In genomic region chr6:145173781-145174191, GRCm38 (mm10) we compare ENCODE assay signal across 8 mouse cellular contexts. TPM values are rescaled to one million over a fixed set of nuclear protein-coding genes. Genes with fewer than 3 reads are reported as not detected.
A peak's percentile ranks its signal among the peaks of the same experiment; 100 is the strongest.
DNase-seq lines count a peak whose midpoint lies in the region; ATAC-seq and TF ChIP-seq lines count a peak whose summit lies in the region.

No protein-coding gene starts in this region.

- H3K4me1 ChIP-seq in forebrain, embryonic 14.5 days (ENCODE audit: control insufficient read depth, insufficient read depth, low read length), result peaks cover 10% of the 10 kb centered on the region
- H3K4me1 ChIP-seq in stomach, postnatal 0 days (replicated peaks; ENCODE audit: control insufficient read depth, insufficient read depth), result peaks cover 10% of the 10 kb centered on the region

- ATAC-seq in forebrain, embryonic 14.5 days, result peak; percentile 76
- ATAC-seq in stomach, postnatal 0 days (ENCODE audit: low FRiP score, low TSS enrichment), result peak; percentile 67

- peak; percentile 55 to 70 for DNase-seq in cerebellum, postnatal 14 days
- DNase-seq in cerebellum, adult 9-10 months, result no peak
- DNase-seq in forebrain, embryonic 14.5 days (ENCODE audit: low spot score), result peak; percentile 73
- peak; percentile 74 for DNase-seq in heart, postnatal 25 days (ENCODE audit: low spot score)
- DNase-seq in kidney, postnatal 4 days, result peak; percentile 92 to 94
- DNase-seq in mesoderm, embryonic 11.5 days (ENCODE audit: low read depth, low spot score), result peak; percentile 52
- peak; percentile 88 for DNase-seq in stomach, postnatal 0 days (ENCODE audit: low spot score)
- DNase-seq in right cerebral cortex, postnatal 25 days, result no peak

- no peaks in the 10 kb centered on the region for H3K36me3 ChIP-seq in forebrain, embryonic 14.5 days (ENCODE audit: control insufficient read depth, insufficient read depth, low read length)
- H3K36me3 ChIP-seq in stomach, postnatal 0 days (ENCODE audit: control insufficient read depth, insufficient read depth, low read length), result no peaks in the 10 kb centered on the region

- 4% methylated on average over 11 of the region's 11 CpGs for WGBS in forebrain, embryonic 14.5 days
- WGBS in stomach, postnatal 0 days, result 7% methylated on average over 11 of the region's 11 CpGs

- H3K27ac ChIP-seq in forebrain, embryonic 14.5 days (ENCODE audit: low read depth, low read length), result no peak overlapping the region
- H3K27ac ChIP-seq in stomach, postnatal 0 days (replicated peaks), result no peak overlapping the region

- intact Hi-C loops in heart, postnatal 25 days (cut with DNase I), result loop anchor here (5.0 kb wide), 1 partner anchor 46 kb away; no protein-coding TSS in a partner anchor

- TF ChIP-seq CTCF in stomach, postnatal 0 days (IDR thresholded peaks at IDR 0.05; ENCODE audit: low read depth), result no peak

- H3K9ac ChIP-seq in forebrain, embryonic 14.5 days (ENCODE audit: low read length), result no peak overlapping the region
- H3K9ac ChIP-seq in stomach, postnatal 0 days (ENCODE audit: low read length), result no peak overlapping the region

- no peak overlapping the region for H3K4me3 ChIP-seq in forebrain, embryonic 14.5 days (ENCODE audit: low read depth, low read length)
- H3K4me3 ChIP-seq in stomach, postnatal 0 days (ENCODE audit: low read depth, low read length), result no peak overlapping the region

- 0 out of 2 replicates have a peak overlapping the region, but pooled peaks have one; percentile 22 for H3K4me2 ChIP-seq in forebrain, embryonic 14.5 days (ENCODE audit: low read length)
- peak overlapping the region; percentile 31 for H3K4me2 ChIP-seq in stomach, postnatal 0 days (replicated peaks; ENCODE audit: low read depth)

- H3K9me3 ChIP-seq in forebrain, embryonic 14.5 days (replicated peaks; ENCODE audit: control insufficient read depth, low read length), result no peaks in the 10 kb centered on the region
- no peaks in the 10 kb centered on the region for H3K9me3 ChIP-seq in stomach, postnatal 0 days (ENCODE audit: control insufficient read depth, low read length)

- peaks cover 5% of the 10 kb centered on the region; the same call in 1 of the 2 replicates for H3K27me3 ChIP-seq in forebrain, embryonic 14.5 days (replicated peaks; ENCODE audit: control insufficient read depth, insufficient read depth, low read length)
- H3K27me3 ChIP-seq in stomach, postnatal 0 days (ENCODE audit: control insufficient read depth, insufficient read depth, low read length), result no peaks in the 10 kb centered on the region

- TF ChIP-seq EP300 in stomach, postnatal 0 days (optimal IDR thresholded peaks at IDR 0.05), result no peak

RNA-seq across cellular contexts. Expression of gene Casc1, which starts 37.0 kb away (rescaled TPM):
- polyA plus RNA-seq in forebrain, embryonic 14.5 days (2014; fragmentation: Nextera tagmentation; extraction: Ambion mirVana), result 1.0 and 1.1 TPM in 2 replicates
- total RNA-seq in heart, postnatal 25 days (2021), result 1 to 10 TPM in 1 of 2 experiments, under 1 TPM in 1; 0.91 to 1.0 TPM
- 0.16 and 0.28 TPM in 2 replicates for polyA plus RNA-seq in stomach, postnatal 0 days (2015; fragmentation: Nextera tagmentation; extraction: Ambion mirVana)

RNA-seq across cellular contexts. Expression of gene Etfrf1, which starts 37.1 kb away (rescaled TPM):
- 23.2 and 26.6 TPM in 2 replicates for polyA plus RNA-seq in forebrain, embryonic 14.5 days (2014; fragmentation: Nextera tagmentation; extraction: Ambion mirVana)
- total RNA-seq in heart, postnatal 25 days (2021), result 100 to 1,000 TPM; 100 to 112 TPM
- 35.1 and 37.8 TPM in 2 replicates for polyA plus RNA-seq in stomach, postnatal 0 days (2015; fragmentation: Nextera tagmentation; extraction: Ambion mirVana)

RNA-seq across cellular contexts. Expression of gene Lrmp, which starts 58.3 kb away (rescaled TPM):
- polyA plus RNA-seq in forebrain, embryonic 14.5 days (2014; fragmentation: Nextera tagmentation; extraction: Ambion mirVana), result 0.58 and 1.1 TPM in 2 replicates
- 1 to 10 TPM; 2.0 to 2.7 TPM for total RNA-seq in heart, postnatal 25 days (2021)
- 15.2 and 17.6 TPM in 2 replicates for polyA plus RNA-seq in stomach, postnatal 0 days (2015; fragmentation: Nextera tagmentation; extraction: Ambion mirVana)

Comparison
In these comparisons a context has a peak if more than half of its experiments do, and no peak if none do; other contexts are left out.
1. DNase-seq: peak in cerebellum, postnatal 14 days (2 of 2), forebrain, embryonic 14.5 days (single experiment), heart, postnatal 25 days (single experiment), kidney, postnatal 4 days (2 of 2), mesoderm, embryonic 11.5 days (single experiment) and stomach, postnatal 0 days (single experiment); none in cerebellum, adult 9-10 months (single experiment) and right cerebral cortex, postnatal 25 days (single experiment).